Mouse (Mus musculus) heart, embryonic 12.5 days (tissue): ENCODE results near the gene Smyd2. TPM values are rescaled to one million over a fixed set of nuclear protein-coding genes. Genes with fewer than 3 reads are reported as not detected.

Source experiments
- ATAC-seq: fragments of 200-750 bp; cut with Nextera tagmentation; 2 replicates; pipeline ENCODE4 v1.8.0; 2017; ENCODE audit warnings: moderate TSS enrichment, moderate library complexity; ENCODE audit not compliant: insufficient number of reproducible peaks, low FRiP score
- H3K27ac ChIP-seq: fragments of 300-500 bp; sonication (generic); 2 replicates; pipeline ENCODE4 v1.5.1; 2016; ENCODE audit warnings: mild to moderate bottlenecking, moderate library complexity; ENCODE audit not compliant: poor library complexity, severe bottlenecking
- H3K27me3 ChIP-seq: fragments of 300-500 bp; sonication (generic); replicated peaks from 2 replicates; pipeline ENCODE4 v1.6.1; 2016; ENCODE audit warnings: mild to moderate bottlenecking, moderate library complexity
- H3K36me3 ChIP-seq: fragments of 300-500 bp; sonication (generic); 2 replicates; pipeline ENCODE4 v1.6.1; 2016; ENCODE audit warnings: mild to moderate bottlenecking, moderate library complexity
- H3K4me1 ChIP-seq: fragments of 300-500 bp; sonication (generic); replicated peaks from 2 replicates; pipeline ENCODE4 v1.6.1; 2016; ENCODE audit warnings: mild to moderate bottlenecking
- H3K4me2 ChIP-seq: fragments of 300-500 bp; sonication (generic); 2 replicates; pipeline ENCODE4 v1.6.1; 2016; ENCODE audit warnings: mild to moderate bottlenecking, moderate library complexity
- H3K4me3 ChIP-seq: fragments of 300-500 bp; sonication (generic); 2 replicates; pipeline ENCODE4 v1.5.1; 2016; ENCODE audit warnings: mild to moderate bottlenecking
- H3K9ac ChIP-seq: fragments of 300-500 bp; sonication (generic); 2 replicates; pipeline ENCODE4 v1.6.1; 2016; ENCODE audit warnings: mild to moderate bottlenecking, moderate library complexity
- H3K9me3 ChIP-seq: fragments of 300-500 bp; sonication (generic); replicated peaks from 2 replicates; pipeline ENCODE4 v1.6.1; 2016; ENCODE audit warnings: mild to moderate bottlenecking, moderate library complexity
- WGBS: fragments of 180-500 bp; shearing (Covaris S2); methylation state at CpG from one replicate; pipeline ENCODE4 v1.1.7; 2016; 5-methylcytosine and 5-hydroxymethylcytosine counted together
- polyA plus RNA-seq: library from polyadenylated mRNA; unstranded; fragments of >200 nt; fragmentation: Nextera tagmentation; extraction: Ambion mirVana; gene quantifications from 2 replicates; pipeline ENCODE4 v1.2.1, GENCODE M21; 2016

Gene Smyd2
- polyA plus RNA-seq, 1 experiment from 2014 or later: 177 TPM

GRCm38 (mm10) chr1:189872050-189872449 is 50.1 kb downstream of the Smyd2 start:
- Histone ChIP-seq H3K36me3 (peaks cover 36% of the 10 kb centered on the region), H3K4me2 (no peak overlapping the region), H3K9me3 (no peaks in the 10 kb centered on the region), H3K4me3 (no peak overlapping the region), H3K27me3 (no peaks in the 10 kb centered on the region), H3K9ac (no peak overlapping the region), H3K4me1 (peaks cover 47% of the 10 kb centered on the region), H3K27ac (no peak overlapping the region)
- WGBS: 86% methylated on average over 4 of the region's 4 CpGs
- ATAC-seq: no peak

DNA sequence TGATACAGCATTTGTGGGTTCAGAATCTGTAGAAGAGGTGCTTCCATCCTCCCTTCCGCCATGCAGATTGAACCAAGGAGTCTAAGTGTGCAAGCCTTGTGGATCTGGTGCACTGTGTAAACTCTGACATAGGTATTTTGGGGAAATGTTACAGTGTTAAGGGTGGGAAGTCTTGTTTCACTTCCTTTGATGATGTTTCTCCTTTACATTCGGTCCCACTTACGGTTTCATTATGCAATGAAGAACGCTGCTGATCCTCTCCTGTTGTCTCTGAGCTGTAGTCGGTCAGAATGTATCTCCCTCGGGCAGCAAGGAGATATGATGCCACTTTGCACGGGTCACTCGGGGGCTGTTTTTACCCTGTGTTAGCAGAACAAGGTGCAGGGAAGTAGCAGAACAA is 50.5 kb downstream of the Smyd2 start:
- H3K4me2 ChIP-seq: no peak overlapping the region
- no peak overlapping the region for H3K9ac ChIP-seq
- peaks cover 47% of the 10 kb centered on the region for H3K4me1 ChIP-seq
- WGBS: 82% methylated on average over 8 of the region's 8 CpGs
- H3K4me3 ChIP-seq: no peak overlapping the region
- H3K9me3 ChIP-seq: no peaks in the 10 kb centered on the region
- ATAC-seq: no peak
- H3K36me3 ChIP-seq: peaks cover 36% of the 10 kb centered on the region
- H3K27ac ChIP-seq: no peak overlapping the region
- H3K27me3 ChIP-seq: no peaks in the 10 kb centered on the region

GRCm38 (mm10) chr1:189870539-189870938 is 51.6 kb downstream of the Smyd2 start:
- WGBS: 74% methylated on average over 8 of the region's 8 CpGs
- Histone ChIP-seq H3K27ac (no peak overlapping the region), H3K4me3 (no peak overlapping the region), H3K36me3 (peaks cover 42% of the 10 kb centered on the region), H3K4me2 (no peak overlapping the region), H3K27me3 (no peaks in the 10 kb centered on the region), H3K9me3 (no peaks in the 10 kb centered on the region), H3K4me1 (peaks cover 48% of the 10 kb centered on the region), H3K9ac (no peak overlapping the region)
- no peak for ATAC-seq

GRCm38 (mm10) chr1:189869651-189870270 is 52.4 kb downstream of the Smyd2 start:
- no peaks in the 10 kb centered on the region for H3K9me3 ChIP-seq
- H3K36me3 ChIP-seq: peaks cover 48% of the 10 kb centered on the region
- no peak overlapping the region for H3K27ac ChIP-seq
- H3K4me2 ChIP-seq: no peak overlapping the region
- peaks cover 43% of the 10 kb centered on the region for H3K4me1 ChIP-seq
- no peak overlapping the region for H3K9ac ChIP-seq
- no peak overlapping the region for H3K4me3 ChIP-seq
- H3K27me3 ChIP-seq: no peaks in the 10 kb centered on the region
- WGBS: 90% methylated on average over 18 of the region's 18 CpGs
- ATAC-seq: no peak

GRCm38 (mm10) chr1:189868036-189868435 is 54.1 kb downstream of the Smyd2 start:
- H3K4me3 ChIP-seq: no peak overlapping the region
- H3K4me2 ChIP-seq: no peak overlapping the region
- H3K4me1 ChIP-seq: peaks cover 35% of the 10 kb centered on the region
- H3K36me3 ChIP-seq: peaks cover 58% of the 10 kb centered on the region
- H3K9me3 ChIP-seq: no peaks in the 10 kb centered on the region
- 52% methylated on average over 10 of the region's 10 CpGs for WGBS
- H3K27me3 ChIP-seq: no peaks in the 10 kb centered on the region
- peak; percentile 27; the same call in 1 of the 2 replicates for ATAC-seq
- H3K27ac ChIP-seq: peak overlapping the region; percentile 96
- no peak overlapping the region for H3K9ac ChIP-seq

GRCm38 (mm10) chr1:189867497-189867896 is 54.7 kb downstream of the Smyd2 start:
- Histone ChIP-seq H3K36me3 (peaks cover 64% of the 10 kb centered on the region), H3K27me3 (no peaks in the 10 kb centered on the region), H3K4me1 (peaks cover 39% of the 10 kb centered on the region), H3K4me2 (peak overlapping the region; percentile 60), H3K27ac (peak overlapping the region; percentile 96), H3K9me3 (no peaks in the 10 kb centered on the region), H3K9ac (peak overlapping the region; percentile 35; the same call in 1 of the 2 replicates), H3K4me3 (0 out of 2 replicates have a peak overlapping the region, but pooled peaks have one; percentile 3)
- 7% methylated on average over 9 of the region's 9 CpGs for WGBS
- peak; percentile 90 for ATAC-seq

- Histone ChIP-seq H3K4me2 (peak overlapping the region; percentile 60), H3K4me1 (peaks cover 44% of the 10 kb centered on the region), H3K4me3 (0 out of 2 replicates have a peak overlapping the region, but pooled peaks have one; percentile 3), H3K9me3 (no peaks in the 10 kb centered on the region), H3K27ac (peak overlapping the region; percentile 96), H3K9ac (peak overlapping the region; percentile 35; the same call in 1 of the 2 replicates), H3K27me3 (no peaks in the 10 kb centered on the region), H3K36me3 (peaks cover 63% of the 10 kb centered on the region)
- WGBS: 20% methylated on average over 5 of the region's 5 CpGs
- ATAC-seq: peak; percentile 63
Observed at GRCm38 (mm10) chr1:189867034-189867433, 55.1 kb downstream of the Smyd2 start.

DNA sequence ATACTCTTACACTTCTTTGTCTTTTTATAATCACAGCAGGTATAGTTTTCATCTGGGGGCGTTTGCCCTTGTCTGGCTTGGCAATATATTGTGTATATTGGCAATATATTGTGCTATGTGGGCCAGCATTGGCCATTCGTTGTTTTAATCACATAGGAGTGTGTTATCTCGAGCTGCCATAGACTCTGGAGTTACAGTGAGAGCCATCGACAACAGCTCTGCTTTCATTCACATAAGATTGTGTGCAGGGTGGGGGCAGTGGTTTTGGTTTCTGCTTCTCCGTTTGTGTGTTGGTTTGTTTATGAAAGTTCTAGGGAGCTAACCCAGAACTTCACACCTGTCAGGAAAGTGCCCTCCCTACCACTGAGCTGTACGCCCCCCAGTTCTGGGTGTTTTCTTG is 55.5 kb downstream of the Smyd2 start:
- no peaks in the 10 kb centered on the region for H3K27me3 ChIP-seq
- 0 out of 2 replicates have a peak, but pooled peaks have one; percentile 1 for ATAC-seq
- peak overlapping the region; percentile 60 for H3K4me2 ChIP-seq
- H3K27ac ChIP-seq: peak overlapping the region; percentile 96
- H3K9ac ChIP-seq: 0 out of 2 replicates have a peak overlapping the region, but pooled peaks have one; percentile 35
- no peak overlapping the region for H3K4me3 ChIP-seq
- 26% methylated on average over 6 of the region's 6 CpGs for WGBS
- H3K36me3 ChIP-seq: peaks cover 61% of the 10 kb centered on the region
- peaks cover 44% of the 10 kb centered on the region for H3K4me1 ChIP-seq
- no peaks in the 10 kb centered on the region for H3K9me3 ChIP-seq

GRCm38 (mm10) chr1:189864846-189865560 is 57.2 kb downstream of the Smyd2 start:
- Histone ChIP-seq H3K4me1 (peaks cover 60% of the 10 kb centered on the region), H3K4me3 (no peak overlapping the region), H3K9me3 (no peaks in the 10 kb centered on the region), H3K4me2 (no peak overlapping the region), H3K27ac (peak overlapping the region; percentile 96; the same call in 1 of the 2 replicates), H3K9ac (no peak overlapping the region), H3K27me3 (no peaks in the 10 kb centered on the region), H3K36me3 (peaks cover 52% of the 10 kb centered on the region)
- ATAC-seq: no peak
- WGBS: 77% methylated on average over 15 of the region's 15 CpGs

DNA sequence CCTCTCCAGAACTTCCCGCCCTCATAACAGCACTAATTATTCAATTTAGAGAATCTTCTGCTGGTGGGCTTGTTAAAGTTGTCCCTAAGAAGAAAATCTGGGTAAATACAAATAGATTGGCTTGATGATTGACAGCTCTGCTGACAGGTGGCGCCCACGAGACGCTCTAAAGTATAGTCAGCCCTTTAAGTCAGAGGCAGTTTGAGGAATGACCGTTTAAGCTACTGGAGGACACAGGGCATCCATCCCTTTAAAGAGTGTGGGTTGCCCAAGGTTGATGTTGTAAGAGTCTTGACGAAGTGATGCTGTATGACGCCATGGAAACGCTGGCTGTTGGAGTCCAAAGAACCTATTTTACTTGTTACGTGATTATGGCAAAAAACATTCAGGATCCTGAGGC is 57.9 kb downstream of the Smyd2 start:
- no peaks in the 10 kb centered on the region for H3K27me3 ChIP-seq
- H3K4me2 ChIP-seq: no peak overlapping the region
- no peak overlapping the region for H3K9ac ChIP-seq
- peaks cover 64% of the 10 kb centered on the region for H3K4me1 ChIP-seq
- no peaks in the 10 kb centered on the region for H3K9me3 ChIP-seq
- 66% methylated on average over 9 of the region's 9 CpGs for WGBS
- H3K4me3 ChIP-seq: no peak overlapping the region
- ATAC-seq: no peak
- no peak overlapping the region for H3K27ac ChIP-seq
- H3K36me3 ChIP-seq: peaks cover 47% of the 10 kb centered on the region

- Histone ChIP-seq H3K27ac (no peak overlapping the region), H3K27me3 (no peaks in the 10 kb centered on the region), H3K9me3 (no peaks in the 10 kb centered on the region), H3K4me3 (no peak overlapping the region), H3K9ac (no peak overlapping the region), H3K4me1 (peaks cover 64% of the 10 kb centered on the region), H3K4me2 (no peak overlapping the region), H3K36me3 (peaks cover 47% of the 10 kb centered on the region)
- ATAC-seq: no peak
- WGBS: 91% methylated on average over 3 of the region's 3 CpGs
Observed at GRCm38 (mm10) chr1:189863727-189864126, 58.4 kb downstream of the Smyd2 start.
